Mouse (Mus musculus) ovary, postnatal 36 days (tissue): ENCODE results near the gene A930009A15Rik.

Experiments used
- DNase-seq: peaks from one replicate; pipeline ENCODE4 v3.0.0; 2022; ENCODE audit warnings: low spot score, mixed read lengths

A930009A15Rik gene

GRCm38 (mm10) chr10:115569712-115570491 lies at the start of gene A930009A15Rik:
TSS of gene A930009A15Rik (plus strand) at chr10:115569986.
- DNase-seq, result no peak

- no peak for DNase-seq
These were observed 49.3 kb upstream of the A930009A15Rik start for GRCm38 (mm10) chr10:115520200-115521080.

- DNase-seq, result no peak
These were observed 48.7 kb upstream of the A930009A15Rik start for GRCm38 (mm10) chr10:115521081-115521451.

GRCm38 (mm10) chr10:115528892-115529291 lies 40.9 kb upstream of the A930009A15Rik start:
- DNase-seq, result no peak

GRCm38 (mm10) chr10:115529768-115530167 lies 40.0 kb upstream of the A930009A15Rik start:
- no peak for DNase-seq

GRCm38 (mm10) chr10:115530746-115531145 lies 39.0 kb upstream of the A930009A15Rik start:
- DNase-seq, result no peak

- DNase-seq, result no peak
These were observed 26.9 kb upstream of the A930009A15Rik start for GRCm38 (mm10) chr10:115542917-115543316.

GRCm38 (mm10) chr10:115550253-115550652 lies 19.5 kb upstream of the A930009A15Rik start:
- DNase-seq, result no peak

GRCm38 (mm10) chr10:115551069-115551468 lies 18.7 kb upstream of the A930009A15Rik start:
- DNase-seq, result no peak

GRCm38 (mm10) chr10:115553352-115554113 lies 16.3 kb upstream of the A930009A15Rik start:
- no peak for DNase-seq

- no peak for DNase-seq
These were observed 14.5 kb upstream of the A930009A15Rik start for GRCm38 (mm10) chr10:115555191-115555765.

GRCm38 (mm10) chr10:115556738-115557242 lies 13.0 kb upstream of the A930009A15Rik start:
- no peak for DNase-seq

GRCm38 (mm10) chr10:115561136-115561880 lies 8.5 kb upstream of the A930009A15Rik start:
- no peak for DNase-seq

GRCm38 (mm10) chr10:115562911-115563686 lies 6.7 kb upstream of the A930009A15Rik start:
- no peak for DNase-seq

GRCm38 (mm10) chr10:115563961-115564360 lies 5.8 kb upstream of the A930009A15Rik start:
- DNase-seq, result no peak

GRCm38 (mm10) chr10:115570577-115570976 lies 791 bp downstream of the A930009A15Rik start:
- DNase-seq, result no peak

GRCm38 (mm10) chr10:115571317-115571716 lies 1.5 kb downstream of the A930009A15Rik start:
- DNase-seq, result no peak

GRCm38 (mm10) chr10:115571734-115572440 lies 2.1 kb downstream of the A930009A15Rik start:
- no peak for DNase-seq

GRCm38 (mm10) chr10:115579076-115579475 lies 9.3 kb downstream of the A930009A15Rik start:
- no peak for DNase-seq
